Mouse (Mus musculus) MEL (cell line): Measurements from ENCODE around the gene Slc9a3r1. TPM values are rescaled to one million over a fixed set of nuclear protein-coding genes. Genes with fewer than 3 reads are reported as not detected.

Experiments
- DNase-seq: peaks from one replicate; pipeline ENCODE4 v3.0.0; 2011; ENCODE audit warnings: low read depth, low spot score
- H3K27ac ChIP-seq: 2 replicates; pipeline ENCODE4 v1.5.1; 2012; ENCODE audit warnings: low read depth, mild to moderate bottlenecking, control low read depth, low read length, moderate library complexity; ENCODE audit not compliant: control insufficient read depth
- H3K27me3 ChIP-seq, 2 experiments: fragments of 150-350 bp in 1 of 2; sonication (generic) in 1 of 2; 2 replicates each; pipeline ENCODE4 v1.6.1; 2012; ENCODE audit warnings: low read length in 2 of 2, mild to moderate bottlenecking in 2 of 2, improper control_type of control experiment in 1 of 2, moderate library complexity in 1 of 2; ENCODE audit not compliant: insufficient read depth in 2 of 2, control insufficient read depth in 1 of 2
- H3K36me3 ChIP-seq, 2 experiments: 2 replicates each; pipeline ENCODE4 v1.6.1; 2012 to 2014; ENCODE audit warnings: low read length in 2 of 2, improper control_type of control experiment in 1 of 2, inconsistent platforms in 1 of 2, mild to moderate bottlenecking in 1 of 2; ENCODE audit not compliant: insufficient read depth in 2 of 2, control insufficient read depth in 1 of 2
- H3K4me1 ChIP-seq, 2 experiments: fragments of 150-350 bp in 1 of 2; sonication (generic) in 1 of 2; 2 replicates each; pipeline ENCODE4 v1.6.1; 2012; ENCODE audit warnings: low read length in 2 of 2, improper control_type of control experiment in 1 of 2, mild to moderate bottlenecking in 1 of 2; ENCODE audit not compliant: insufficient read depth in 2 of 2, control insufficient read depth in 1 of 2
- H3K4me3 ChIP-seq, 2 experiments: fragments of 150-350 bp in 1 of 2; sonication (generic) in 1 of 2; 2 replicates each; pipeline ENCODE4 v1.5.1; 2012; ENCODE audit warnings: low read depth in 2 of 2, low read length in 2 of 2, mild to moderate bottlenecking in 2 of 2, moderate library complexity in 2 of 2, control low read depth in 1 of 2, improper control_type of control experiment in 1 of 2; ENCODE audit not compliant: control insufficient read depth in 1 of 2, insufficient read depth in 1 of 2
- H3K79me2 ChIP-seq: 2 replicates; pipeline ENCODE4 v1.6.1; 2012; ENCODE audit warnings: mild to moderate bottlenecking, low read length, moderate library complexity; ENCODE audit not compliant: control insufficient read depth, poor library complexity, insufficient read depth
- H3K9ac ChIP-seq: 2 replicates; pipeline ENCODE4 v1.6.1; 2012; ENCODE audit warnings: low read depth, mild to moderate bottlenecking, control low read depth, low read length, moderate library complexity; ENCODE audit not compliant: control insufficient read depth, poor library complexity, severe bottlenecking
- H3K9me3 ChIP-seq: fragments of 150-350 bp; sonication (generic); replicated peaks from 2 replicates; pipeline ENCODE4 v1.6.1; 2012; ENCODE audit warnings: mild to moderate bottlenecking, low read length, improper control_type of control experiment, moderate library complexity; ENCODE audit not compliant: insufficient read depth
- CHD1 ChIP-seq: IDR thresholded peaks from 2 replicates; pipeline ENCODE4 v1.6.1; 2012; ENCODE audit warnings: low read depth, mild to moderate bottlenecking, inconsistent platforms, low read length, improper control_type of control experiment
- ELF1 ChIP-seq: IDR thresholded peaks from 2 replicates; pipeline ENCODE4 v1.6.1; 2014; ENCODE audit warnings: low read depth, mild to moderate bottlenecking, inconsistent platforms, low read length, improper control_type of control experiment, moderate library complexity
- GATA1 ChIP-seq: IDR thresholded peaks from 2 replicates; pipeline ENCODE4 v1.6.1; 2011; ENCODE audit warnings: low read depth, low read length, improper control_type of control experiment
- JUND ChIP-seq: IDR thresholded peaks from 2 replicates; pipeline ENCODE4 v1.6.1; 2011; ENCODE audit warnings: low read depth, mild to moderate bottlenecking, improper control_type of control experiment, low read length
- MAX ChIP-seq: IDR thresholded peaks from 2 replicates; pipeline ENCODE4 v1.6.1; 2011; ENCODE audit warnings: low read length, improper control_type of control experiment
- MXI1 ChIP-seq: IDR thresholded peaks from 2 replicates; pipeline ENCODE4 v1.6.1; 2011; ENCODE audit warnings: mild to moderate bottlenecking, low read depth, low read length, improper control_type of control experiment
- MYB ChIP-seq: IDR thresholded peaks from 2 replicates; pipeline ENCODE4 v1.6.1; 2011; ENCODE audit warnings: mild to moderate bottlenecking, low read depth, low read length, improper control_type of control experiment
- MYC ChIP-seq: IDR thresholded peaks from 2 replicates; pipeline ENCODE4 v1.6.1; 2011; ENCODE audit warnings: low read depth, mild to moderate bottlenecking, low read length, improper control_type of control experiment, moderate library complexity
- NELFE ChIP-seq: IDR thresholded peaks from 2 replicates; pipeline ENCODE4 v1.6.1; 2011; ENCODE audit warnings: low read depth, low read length, improper control_type of control experiment
- NRF1 ChIP-seq: IDR thresholded peaks from 2 replicates; pipeline ENCODE4 v1.6.1; 2014; ENCODE audit warnings: low read depth, mild to moderate bottlenecking, inconsistent platforms, low read length, improper control_type of control experiment, moderate library complexity; ENCODE audit not compliant: poor library complexity, insufficient read depth, severe bottlenecking
- POLR2A ChIP-seq, 2 experiments: IDR thresholded peaks; 2 replicates each; pipeline ENCODE4 v1.6.1; 2011 to 2012; ENCODE audit warnings: low read length in 2 of 2, mild to moderate bottlenecking in 2 of 2, control low read depth in 1 of 2, improper control_type of control experiment in 1 of 2, low read depth in 1 of 2, moderate library complexity in 1 of 2; ENCODE audit not compliant: control insufficient read depth in 1 of 2, insufficient read depth in 1 of 2, poor library complexity in 1 of 2
- RAD21 ChIP-seq: IDR thresholded peaks from 2 replicates; pipeline ENCODE4 v1.6.1; 2011; ENCODE audit warnings: mild to moderate bottlenecking, low read depth, low read length, improper control_type of control experiment
- SIN3A ChIP-seq: IDR thresholded peaks from 2 replicates; pipeline ENCODE4 v1.6.1; 2012; ENCODE audit warnings: low read length, improper control_type of control experiment, inconsistent platforms
- ZC3H11A ChIP-seq: IDR thresholded peaks from 2 replicates; pipeline ENCODE4 v1.6.1; 2012; ENCODE audit warnings: low read depth, mild to moderate bottlenecking, inconsistent platforms, low read length, improper control_type of control experiment
- polyA plus RNA-seq, 2 experiments: library from polyadenylated mRNA; stranded (reverse) in 1 of 2; unstranded in 1 of 2; fragments of >175 nt in 1 of 2; fragments of >200 nt in 1 of 2; gene quantifications; 2 replicates each; pipeline versions ENCODE4 v1.2.1 to v1.2.4; 2012; ENCODE audit warnings: low replicate concordance in 2 of 2, low read depth in 1 of 2; ENCODE audit not compliant: insufficient read length in 2 of 2, insufficient read depth in 1 of 2, missing spikeins in 1 of 2
- total RNA-seq: library from RNA; depleted of rRNA; stranded (reverse); fragments of 300-350 nt; gene quantifications from 2 replicates; pipeline ENCODE4 v1.2.3, GENCODE M21; 2012

Slc9a3r1 gene
- total and polyA plus RNA-seq, 3 experiments: 112 to 127 TPM; not detected in 1

- Histone ChIP-seq H3K36me3 (peaks cover under 1 to 4% of the 10 kb centered on the region in 2 experiments; a peak in 3 of 4 replicates), H3K79me2 (0 out of 2 replicates have a peak, but pooled peaks cover under 1% of the 10 kb centered on the region), H3K4me1 (no peaks in the 10 kb centered on the region), H3K27me3 (no peaks in the 10 kb centered on the region), H3K4me3 (no peak overlapping the region), H3K9ac (no peak overlapping the region), H3K27ac (no peak overlapping the region), H3K9me3 (no peaks in the 10 kb centered on the region)
- no peak for DNase-seq
- no peak for TF ChIP-seq GATA1
Measured at GRCm38 (mm10) chr11:115177559-115178195, 14.5 kb downstream of the Slc9a3r1 start.

GRCm38 (mm10) chr11:115178766-115179165, 15.6 kb downstream of the Slc9a3r1 start:
- H3K27me3 ChIP-seq: no peaks in the 10 kb centered on the region
- H3K4me1 ChIP-seq: no peaks in the 10 kb centered on the region
- H3K4me3 ChIP-seq: no peak overlapping the region
- peaks cover 0 to 4% of the 10 kb centered on the region in 2 experiments; a peak in 2 of 4 replicates for H3K36me3 ChIP-seq
- no peak for DNase-seq
- no peak overlapping the region for H3K27ac ChIP-seq
- TF ChIP-seq SIN3A (no peak), RAD21 (no peak), JUND (no peak), POLR2A (IDR thresholded peaks at IDR 0.05; ENCODE audit: control insufficient read depth in 1 of 2, insufficient read depth in 1 of 2, low read depth in 1 of 2, low read length in 2 of 2, poor library complexity in 1 of 2) (no peak), MYB (no peak)
- no peaks in the 10 kb centered on the region for H3K79me2 ChIP-seq
- no peak overlapping the region for H3K9ac ChIP-seq
- H3K9me3 ChIP-seq: no peaks in the 10 kb centered on the region

DNA sequence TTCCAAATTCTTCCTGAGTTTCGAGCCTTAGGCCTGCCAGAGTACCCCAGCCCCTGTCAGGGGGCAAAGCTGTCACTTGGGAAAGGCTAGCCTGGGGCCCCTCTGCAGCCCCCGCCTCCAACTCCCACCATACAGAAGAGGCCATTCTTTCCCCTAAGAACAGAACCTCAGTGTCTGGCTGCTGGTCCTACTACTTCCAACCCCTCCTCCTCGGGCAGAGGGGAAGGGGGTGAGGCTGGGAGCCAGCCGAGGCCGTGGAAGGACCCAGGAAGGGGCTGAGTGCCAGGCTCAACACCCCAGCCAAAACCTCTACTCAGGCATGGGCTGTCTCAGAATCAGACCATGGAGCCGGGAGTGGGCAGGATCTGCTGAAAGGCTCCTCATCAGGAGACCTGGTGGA, 16.1 kb downstream of the Slc9a3r1 start:
- TF ChIP-seq MAX (no peak), CHD1 (no peak), ZC3H11A (no peak), NRF1 (no peak), POLR2A (IDR thresholded peaks at IDR 0.05; ENCODE audit: control insufficient read depth in 1 of 2, insufficient read depth in 1 of 2, low read depth in 1 of 2, low read length in 2 of 2, poor library complexity in 1 of 2) (no peak), RAD21 (no peak), NELFE (no peak), MXI1 (no peak), MYB (no peak), MYC (no peak), ELF1 (no peak)
- Histone ChIP-seq H3K9me3 (no peaks in the 10 kb centered on the region), H3K27ac (no peak overlapping the region), H3K27me3 (no peaks in the 10 kb centered on the region), H3K4me3 (no peak overlapping the region), H3K9ac (no peak overlapping the region), H3K4me1 (no peaks in the 10 kb centered on the region), H3K79me2 (no peaks in the 10 kb centered on the region), H3K36me3 (peaks cover 0 to 4% of the 10 kb centered on the region in 2 experiments; a peak in 2 of 4 replicates)
- no peak for DNase-seq
